Mouse (Mus musculus) MEL (cell line): ENCODE data around the gene Cldn10. TPM values are rescaled to one million over a fixed set of nuclear protein-coding genes. Genes with fewer than 3 reads are reported as not detected.
A peak's percentile ranks its signal among the peaks of the same experiment; 100 is the strongest.

Experiments used
- DNase-seq: peaks from one replicate; pipeline ENCODE4 v3.0.0; 2011; ENCODE audit warnings: low read depth, low spot score
- H3K27ac ChIP-seq: 2 replicates; pipeline ENCODE4 v1.5.1; 2012; ENCODE audit warnings: low read depth, mild to moderate bottlenecking, control low read depth, low read length, moderate library complexity; ENCODE audit not compliant: control insufficient read depth
- H3K27me3 ChIP-seq, 2 experiments: fragments of 150-350 bp in 1 of 2; sonication (generic) in 1 of 2; 2 replicates each; pipeline ENCODE4 v1.6.1; 2012; ENCODE audit warnings: low read length in 2 of 2, mild to moderate bottlenecking in 2 of 2, improper control_type of control experiment in 1 of 2, moderate library complexity in 1 of 2; ENCODE audit not compliant: insufficient read depth in 2 of 2, control insufficient read depth in 1 of 2
- H3K36me3 ChIP-seq, 2 experiments: 2 replicates each; pipeline ENCODE4 v1.6.1; 2012 to 2014; ENCODE audit warnings: low read length in 2 of 2, improper control_type of control experiment in 1 of 2, inconsistent platforms in 1 of 2, mild to moderate bottlenecking in 1 of 2; ENCODE audit not compliant: insufficient read depth in 2 of 2, control insufficient read depth in 1 of 2
- H3K4me1 ChIP-seq, 2 experiments: fragments of 150-350 bp in 1 of 2; sonication (generic) in 1 of 2; 2 replicates each; pipeline ENCODE4 v1.6.1; 2012; ENCODE audit warnings: low read length in 2 of 2, improper control_type of control experiment in 1 of 2, mild to moderate bottlenecking in 1 of 2; ENCODE audit not compliant: insufficient read depth in 2 of 2, control insufficient read depth in 1 of 2
- H3K4me3 ChIP-seq, 2 experiments: fragments of 150-350 bp in 1 of 2; sonication (generic) in 1 of 2; 2 replicates each; pipeline ENCODE4 v1.5.1; 2012; ENCODE audit warnings: low read depth in 2 of 2, low read length in 2 of 2, mild to moderate bottlenecking in 2 of 2, moderate library complexity in 2 of 2, control low read depth in 1 of 2, improper control_type of control experiment in 1 of 2; ENCODE audit not compliant: control insufficient read depth in 1 of 2, insufficient read depth in 1 of 2
- H3K79me2 ChIP-seq: 2 replicates; pipeline ENCODE4 v1.6.1; 2012; ENCODE audit warnings: mild to moderate bottlenecking, low read length, moderate library complexity; ENCODE audit not compliant: control insufficient read depth, poor library complexity, insufficient read depth
- H3K9ac ChIP-seq: 2 replicates; pipeline ENCODE4 v1.6.1; 2012; ENCODE audit warnings: low read depth, mild to moderate bottlenecking, control low read depth, low read length, moderate library complexity; ENCODE audit not compliant: control insufficient read depth, poor library complexity, severe bottlenecking
- H3K9me3 ChIP-seq: fragments of 150-350 bp; sonication (generic); replicated peaks from 2 replicates; pipeline ENCODE4 v1.6.1; 2012; ENCODE audit warnings: mild to moderate bottlenecking, low read length, improper control_type of control experiment, moderate library complexity; ENCODE audit not compliant: insufficient read depth
- BHLHE40 ChIP-seq: IDR thresholded peaks from 2 replicates; pipeline ENCODE4 v1.6.1; 2012; ENCODE audit warnings: low read depth, mild to moderate bottlenecking, inconsistent platforms, low read length, improper control_type of control experiment, borderline replicate concordance
- CHD1 ChIP-seq: IDR thresholded peaks from 2 replicates; pipeline ENCODE4 v1.6.1; 2012; ENCODE audit warnings: low read depth, mild to moderate bottlenecking, inconsistent platforms, low read length, improper control_type of control experiment
- CTCF ChIP-seq, 3 experiments: IDR thresholded peaks in 2 of 3; conservative IDR thresholded peaks in 1 of 3; 2 replicates each; pipeline ENCODE4 v1.5.1; 2011 to 2012; ENCODE audit warnings: low read length in 3 of 3, low read depth in 2 of 3, mild to moderate bottlenecking in 2 of 3, improper control_type of control experiment in 1 of 3, inconsistent platforms in 1 of 3, mixed read lengths in 1 of 3, moderate library complexity in 1 of 3; ENCODE audit not compliant: control insufficient read depth in 1 of 3, insufficient read depth in 1 of 3, poor library complexity in 1 of 3, severe bottlenecking in 1 of 3
- E2F4 ChIP-seq: IDR thresholded peaks from 2 replicates; pipeline ENCODE4 v1.6.1; 2011; ENCODE audit warnings: low read depth, low read length, improper control_type of control experiment, borderline replicate concordance
- ELF1 ChIP-seq: IDR thresholded peaks from 2 replicates; pipeline ENCODE4 v1.6.1; 2014; ENCODE audit warnings: low read depth, mild to moderate bottlenecking, inconsistent platforms, low read length, improper control_type of control experiment, moderate library complexity
- EP300 ChIP-seq, 2 experiments: IDR thresholded peaks; 2 replicates each; pipeline ENCODE4 v1.6.1; 2011; ENCODE audit warnings: improper control_type of control experiment in 2 of 2, low read length in 2 of 2, low read depth in 1 of 2, mild to moderate bottlenecking in 1 of 2
- ETS1 ChIP-seq: IDR thresholded peaks from 2 replicates; pipeline ENCODE4 v1.6.1; 2012; ENCODE audit warnings: low read depth, mild to moderate bottlenecking, inconsistent platforms, low read length, improper control_type of control experiment, moderate library complexity
- HCFC1 ChIP-seq: IDR thresholded peaks from 2 replicates; pipeline ENCODE4 v1.6.1; 2012; ENCODE audit warnings: low read depth, mild to moderate bottlenecking, inconsistent platforms, low read length, improper control_type of control experiment, moderate library complexity
- NRF1 ChIP-seq: IDR thresholded peaks from 2 replicates; pipeline ENCODE4 v1.6.1; 2014; ENCODE audit warnings: low read depth, mild to moderate bottlenecking, inconsistent platforms, low read length, improper control_type of control experiment, moderate library complexity; ENCODE audit not compliant: poor library complexity, insufficient read depth, severe bottlenecking
- POLR2A ChIP-seq, 2 experiments: IDR thresholded peaks; 2 replicates each; pipeline ENCODE4 v1.6.1; 2011 to 2012; ENCODE audit warnings: low read length in 2 of 2, mild to moderate bottlenecking in 2 of 2, control low read depth in 1 of 2, improper control_type of control experiment in 1 of 2, low read depth in 1 of 2, moderate library complexity in 1 of 2; ENCODE audit not compliant: control insufficient read depth in 1 of 2, insufficient read depth in 1 of 2, poor library complexity in 1 of 2
- POLR2AphosphoS2 ChIP-seq: IDR thresholded peaks from 2 replicates; pipeline ENCODE4 v1.6.1; 2011; ENCODE audit warnings: low read length, improper control_type of control experiment
- POLR2AphosphoS5 ChIP-seq: IDR thresholded peaks from 2 replicates; pipeline ENCODE4 v1.6.1; 2012; ENCODE audit warnings: low read depth, borderline replicate concordance, mild to moderate bottlenecking, inconsistent platforms, low read length, moderate library complexity, mixed read lengths
- RAD21 ChIP-seq: IDR thresholded peaks from 2 replicates; pipeline ENCODE4 v1.6.1; 2011; ENCODE audit warnings: mild to moderate bottlenecking, low read depth, low read length, improper control_type of control experiment
- SMC3 ChIP-seq: IDR thresholded peaks from 2 replicates; pipeline ENCODE4 v1.6.1; 2011; ENCODE audit warnings: low read depth, low read length, improper control_type of control experiment
- TAL1 ChIP-seq: IDR thresholded peaks from 2 replicates; pipeline ENCODE4 v1.6.1; 2012; ENCODE audit warnings: mild to moderate bottlenecking, inconsistent platforms, low read length, moderate library complexity, mixed read lengths
- TBP ChIP-seq: IDR thresholded peaks from 2 replicates; pipeline ENCODE4 v1.8.0; 2011; ENCODE audit warnings: low read depth, low read length, improper control_type of control experiment
- TCF12 ChIP-seq: IDR thresholded peaks from 2 replicates; pipeline ENCODE4 v1.6.1; 2014; ENCODE audit warnings: low read depth, mild to moderate bottlenecking, inconsistent platforms, low read length, improper control_type of control experiment, moderate library complexity
- USF1 ChIP-seq: IDR thresholded peaks from 2 replicates; pipeline ENCODE4 v1.6.1; 2014; ENCODE audit warnings: low read depth, mild to moderate bottlenecking, inconsistent platforms, low read length, improper control_type of control experiment, moderate library complexity
- USF2 ChIP-seq, 2 experiments: IDR thresholded peaks; 2 replicates each; pipeline ENCODE4 v1.6.1; 2011 to 2012; ENCODE audit warnings: improper control_type of control experiment in 2 of 2, low read length in 2 of 2, borderline replicate concordance in 1 of 2, inconsistent platforms in 1 of 2, low read depth in 1 of 2, mild to moderate bottlenecking in 1 of 2; ENCODE audit not compliant: insufficient read depth in 1 of 2
- ZC3H11A ChIP-seq: IDR thresholded peaks from 2 replicates; pipeline ENCODE4 v1.6.1; 2012; ENCODE audit warnings: low read depth, mild to moderate bottlenecking, inconsistent platforms, low read length, improper control_type of control experiment
- ZKSCAN1 ChIP-seq: IDR thresholded peaks from 2 replicates; pipeline ENCODE4 v1.6.1; 2012; ENCODE audit warnings: low read depth, mild to moderate bottlenecking, inconsistent platforms, low read length, improper control_type of control experiment, moderate library complexity
- polyA plus RNA-seq, 2 experiments: library from polyadenylated mRNA; stranded (reverse) in 1 of 2; unstranded in 1 of 2; fragments of >175 nt in 1 of 2; fragments of >200 nt in 1 of 2; gene quantifications; 2 replicates each; pipeline versions ENCODE4 v1.2.1 to v1.2.4; 2012; ENCODE audit warnings: low replicate concordance in 2 of 2, low read depth in 1 of 2; ENCODE audit not compliant: insufficient read length in 2 of 2, insufficient read depth in 1 of 2, missing spikeins in 1 of 2
- total RNA-seq: library from RNA; depleted of rRNA; stranded (reverse); fragments of 300-350 nt; gene quantifications from 2 replicates; pipeline ENCODE4 v1.2.3, GENCODE M21; 2012

Cldn10 gene
- total and polyA plus RNA-seq, 3 experiments = 0.17 TPM; not detected in 2

DNA sequence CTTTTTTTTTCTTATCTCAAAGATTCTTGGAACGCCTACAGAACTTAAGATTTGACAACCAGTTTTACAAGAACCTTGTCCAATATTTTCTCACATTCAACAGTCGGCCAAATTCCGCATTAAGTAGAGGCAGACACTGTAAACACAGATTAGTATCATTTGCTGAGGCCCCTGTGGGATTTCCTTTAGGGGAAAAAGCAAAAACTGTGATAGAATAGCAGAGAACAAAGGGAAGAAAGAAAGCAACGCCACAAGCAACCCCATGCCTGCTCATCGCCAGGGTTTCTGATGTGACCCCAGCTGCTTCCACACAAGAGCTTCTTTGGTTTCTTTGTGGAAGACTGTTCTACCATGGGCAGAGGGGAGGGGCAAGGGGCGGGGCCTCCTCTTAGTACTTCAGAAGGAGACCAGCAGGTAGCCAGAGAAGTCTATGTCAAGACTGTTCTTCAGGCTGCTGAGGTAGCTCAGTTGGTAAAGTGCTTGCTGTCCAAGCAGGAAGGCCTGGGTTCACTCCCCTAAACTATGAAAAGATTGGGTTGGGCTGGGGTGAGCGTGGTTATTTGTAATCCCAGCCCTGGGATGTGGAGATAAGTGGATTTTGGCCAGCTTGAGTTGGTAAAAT is 39.7 kb downstream of the Cldn10 start:
- no peak for DNase-seq
- H3K27me3 ChIP-seq = no peaks in the 10 kb centered on the region
- no peaks in the 10 kb centered on the region; the same call in 1 of the 2 replicates for H3K79me2 ChIP-seq
- H3K36me3 ChIP-seq = peaks cover 0 to 2% of the 10 kb centered on the region in 2 experiments; a peak in 1 of 4 replicates
- H3K9ac ChIP-seq = no peak overlapping the region
- no peak overlapping the region for H3K4me3 ChIP-seq
- no peak overlapping the region for H3K27ac ChIP-seq
- no peaks in the 10 kb centered on the region for H3K9me3 ChIP-seq
- H3K4me1 ChIP-seq = peaks cover 2% of the 10 kb centered on the region in 2 experiments; a peak in 3 of 4 replicates
- no peak for TF ChIP-seq E2F4
- TF ChIP-seq POLR2AphosphoS5 = no peak
- no peak for TF ChIP-seq RAD21
- TF ChIP-seq CHD1 = no peak
- TF ChIP-seq BHLHE40 = no peak
- TF ChIP-seq TBP = no peak

DNA sequence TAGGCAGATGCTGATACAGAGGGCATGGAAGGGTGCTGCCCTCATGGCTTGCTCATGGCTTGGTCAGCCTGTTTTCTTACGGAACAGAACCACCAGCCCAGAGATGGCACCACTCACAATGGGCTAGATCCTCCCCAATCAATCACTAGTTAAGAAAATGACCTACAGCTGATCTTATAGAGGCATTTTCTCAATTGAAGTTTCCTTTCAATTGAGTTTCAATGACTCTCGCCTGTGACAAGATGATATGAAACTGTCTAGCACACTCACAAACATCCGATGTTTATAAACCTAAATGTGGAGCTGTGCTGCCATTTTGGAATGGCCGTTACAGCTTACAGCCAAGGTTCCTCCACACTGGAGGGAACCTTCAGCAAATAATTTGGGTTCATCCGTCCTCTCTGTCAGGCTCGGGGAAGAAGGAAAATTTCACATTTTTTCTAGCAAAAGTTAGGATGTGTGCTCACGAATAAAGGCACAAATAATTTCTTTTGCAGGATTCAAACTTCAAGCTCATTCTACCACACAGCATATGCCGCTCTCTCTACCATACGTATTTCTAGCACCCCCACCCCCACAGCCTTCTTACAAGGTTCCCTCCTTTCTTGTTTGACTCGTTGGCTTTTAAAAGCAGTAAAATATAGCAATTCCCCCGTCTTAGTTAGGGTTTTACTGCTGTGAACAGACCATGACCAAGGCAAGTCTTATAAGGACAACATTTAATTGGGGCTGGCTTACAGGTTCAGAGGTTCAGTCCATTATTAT is 41.8 kb downstream of the Cldn10 start:
- H3K79me2 ChIP-seq = no peaks in the 10 kb centered on the region; the same call in 1 of the 2 replicates
- H3K4me3 ChIP-seq = peak overlapping the region; percentile 47 to 91
- H3K9me3 ChIP-seq = no peaks in the 10 kb centered on the region
- peaks cover 0 to 2% of the 10 kb centered on the region in 2 experiments; a peak in 1 of 4 replicates for H3K36me3 ChIP-seq
- peak overlapping the region; percentile 52 for H3K9ac ChIP-seq
- H3K4me1 ChIP-seq = peaks cover 2% of the 10 kb centered on the region in 2 experiments; a peak in 2 of 4 replicates
- H3K27me3 ChIP-seq = no peaks in the 10 kb centered on the region
- TF ChIP-seq SMC3 = no peak
- TF ChIP-seq TAL1 = no peak
- TF ChIP-seq E2F4 = no peak
- no peak for TF ChIP-seq EP300 (IDR thresholded peaks at IDR 0.05; ENCODE audit: low read depth in 1 of 2, low read length in 2 of 2)
- no peak for TF ChIP-seq ZKSCAN1
- TF ChIP-seq NRF1 = no peak
- no peak for TF ChIP-seq POLR2AphosphoS2
- TF ChIP-seq USF2 (IDR thresholded peaks at IDR 0.05; ENCODE audit: borderline replicate concordance in 1 of 2, insufficient read depth in 1 of 2, low read depth in 1 of 2, low read length in 2 of 2) = no peak
- TF ChIP-seq BHLHE40 = no peak
- TF ChIP-seq ELF1 = no peak
- no peak for TF ChIP-seq POLR2A (IDR thresholded peaks at IDR 0.05; ENCODE audit: control insufficient read depth in 1 of 2, insufficient read depth in 1 of 2, low read depth in 1 of 2, low read length in 2 of 2, poor library complexity in 1 of 2)
- no peak for TF ChIP-seq USF1
- no peak for TF ChIP-seq RAD21
- no peak for TF ChIP-seq CHD1
- no peak for TF ChIP-seq ETS1
- TF ChIP-seq CTCF (IDR thresholded peaks at IDR 0.05 in 2 of 3, conservative IDR thresholded peaks at IDR 0.05 in 1 of 3; ENCODE audit: control insufficient read depth in 1 of 3, insufficient read depth in 1 of 3, low read depth in 2 of 3, low read length in 3 of 3, poor library complexity in 1 of 3, severe bottlenecking in 1 of 3) = no peak
- TF ChIP-seq HCFC1 = no peak; the same call in 1 of the 2 replicates
- TF ChIP-seq TCF12 = no peak
- TF ChIP-seq ZC3H11A = no peak
- H3K27ac ChIP-seq = peak overlapping the region; percentile 82
- peak; percentile 57 for DNase-seq
